Mouse (Mus musculus): ENCODE results near the gene Cd151. TPM values are rescaled to one million over a fixed set of nuclear protein-coding genes. Genes with fewer than 3 reads are reported as not detected.

The Cd151 gene
- total RNA-seq, 2 experiments from 2014 or later: 21.4 to 21.5 TPM

DNA sequence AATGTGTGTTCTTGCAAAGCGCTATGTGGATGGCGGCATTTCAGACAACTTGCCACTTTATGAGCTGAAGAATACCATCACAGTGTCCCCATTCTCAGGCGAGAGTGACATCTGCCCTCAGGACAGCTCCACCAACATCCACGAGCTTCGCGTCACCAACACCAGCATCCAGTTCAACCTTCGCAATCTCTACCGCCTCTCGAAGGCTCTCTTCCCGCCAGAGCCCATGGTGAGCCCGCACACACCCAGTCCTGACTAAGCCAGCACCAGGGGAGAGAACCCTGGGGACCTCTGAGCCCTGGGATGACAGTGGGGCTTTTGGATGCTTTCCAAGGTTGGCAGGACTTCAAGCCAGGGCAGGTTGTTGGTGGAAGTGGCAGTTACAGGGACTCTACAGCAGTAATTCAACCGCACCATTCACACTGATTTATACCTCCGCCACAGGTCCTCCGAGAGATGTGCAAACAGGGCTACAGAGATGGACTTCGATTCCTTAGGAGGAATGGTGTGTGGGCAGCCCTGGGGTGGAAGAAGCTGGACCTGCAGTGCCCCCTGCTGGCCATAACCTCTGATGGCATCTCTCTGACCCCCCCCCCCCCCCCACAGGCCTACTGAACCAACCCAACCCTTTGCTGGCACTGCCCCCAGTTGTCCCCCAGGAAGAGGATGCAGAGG, 9.1 kb upstream of the Cd151 start:
- no peak for DNase-seq

DNA sequence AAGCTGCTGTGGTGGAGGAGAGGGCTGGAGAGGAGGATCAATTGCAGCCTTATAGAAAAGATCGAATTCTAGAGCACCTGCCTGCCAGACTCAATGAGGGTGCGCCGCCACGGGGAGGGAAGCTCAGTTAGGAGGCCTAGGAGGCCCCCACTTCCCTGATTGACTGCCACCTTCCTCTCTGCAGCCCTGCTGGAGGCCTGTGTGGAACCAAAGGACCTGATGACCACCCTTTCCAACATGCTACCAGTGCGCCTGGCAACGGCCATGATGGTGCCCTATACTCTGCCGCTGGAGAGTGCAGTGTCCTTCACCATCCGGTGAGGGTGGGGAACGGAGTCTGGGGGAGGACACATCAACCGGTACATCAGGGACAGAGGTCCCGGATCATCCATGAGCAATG, 8.5 kb upstream of the Cd151 start:
- DNase-seq: no peak

DNA sequence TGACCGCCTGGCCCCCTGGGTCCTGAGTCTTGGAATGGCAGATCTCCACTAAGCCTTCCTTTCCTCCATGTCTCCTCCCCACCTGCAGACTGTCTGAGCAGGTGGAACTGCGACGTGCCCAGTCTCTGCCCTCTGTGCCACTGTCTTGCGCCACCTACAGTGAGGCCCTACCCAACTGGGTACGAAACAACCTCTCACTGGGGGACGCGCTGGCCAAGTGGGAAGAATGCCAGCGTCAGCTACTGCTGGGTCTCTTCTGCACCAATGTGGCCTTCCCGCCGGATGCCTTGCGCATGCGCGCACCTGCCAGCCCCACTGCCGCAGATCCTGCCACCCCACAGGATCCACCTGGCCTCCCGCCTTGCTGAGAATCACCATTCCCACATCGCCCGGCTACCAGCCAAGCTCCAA, 7.9 kb upstream of the Cd151 start:
- DNase-seq: no peak

DNA sequence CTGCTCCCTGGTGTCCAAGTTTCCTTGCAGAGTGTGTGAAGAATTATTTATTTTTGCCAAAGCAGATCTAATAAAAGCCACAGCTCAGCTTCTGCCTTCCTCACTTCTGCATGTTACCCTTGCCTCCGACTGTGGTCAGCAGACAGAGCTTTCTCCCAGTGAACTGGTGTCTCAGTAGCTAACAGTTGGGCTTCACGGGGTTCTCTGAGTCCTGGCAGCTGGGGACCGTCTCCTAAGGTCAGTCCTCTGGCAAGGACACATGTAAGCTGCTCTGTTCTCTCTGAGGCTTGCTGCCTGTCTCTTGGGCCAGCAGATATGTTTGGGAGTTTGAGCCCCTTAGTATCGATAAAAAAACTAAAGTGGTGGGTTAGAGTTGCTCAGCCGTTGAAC, 7.2 kb upstream of the Cd151 start:
- no peak for DNase-seq

DNA sequence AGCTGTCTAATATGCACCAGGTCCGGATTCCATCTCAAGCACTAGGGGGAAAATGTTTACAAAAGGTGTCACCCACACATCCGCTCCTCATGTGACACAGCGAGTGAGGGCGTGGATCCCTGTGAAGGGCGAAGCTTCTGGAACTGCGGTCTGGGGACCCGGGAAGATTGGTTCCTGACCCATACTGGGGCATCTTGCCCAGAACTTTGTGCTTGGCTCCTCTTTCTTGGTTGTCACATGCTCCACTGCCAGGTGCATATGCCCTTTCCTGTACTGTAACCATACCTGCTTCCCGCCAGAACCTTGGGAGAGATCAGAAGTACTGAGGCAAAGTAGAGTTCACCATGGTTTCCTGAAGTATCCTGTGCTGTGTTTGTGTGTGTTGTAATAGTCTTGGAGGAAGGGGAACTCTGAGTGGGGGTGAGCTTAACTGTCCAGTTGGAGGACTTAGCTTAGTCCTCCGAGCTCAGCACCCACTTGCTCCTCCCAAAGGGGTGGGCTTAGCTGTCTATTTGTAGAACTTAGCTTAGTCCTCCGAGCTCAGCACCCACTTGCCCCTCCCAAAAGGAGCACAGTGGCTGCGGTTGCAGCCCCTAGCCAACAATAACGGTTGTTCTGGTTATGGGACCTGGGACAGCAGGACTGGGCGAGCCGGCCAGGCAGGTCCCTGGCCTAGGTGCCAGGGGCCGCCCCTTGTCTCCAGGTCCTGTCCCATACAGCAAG, 6.6 kb upstream of the Cd151 start, which contains the start of gene Cracr2b:
Gene Cracr2b, plus strand, starts transcription at position 704 of the 723 bp plus-strand sequence.
- no peak for DNase-seq

DNA sequence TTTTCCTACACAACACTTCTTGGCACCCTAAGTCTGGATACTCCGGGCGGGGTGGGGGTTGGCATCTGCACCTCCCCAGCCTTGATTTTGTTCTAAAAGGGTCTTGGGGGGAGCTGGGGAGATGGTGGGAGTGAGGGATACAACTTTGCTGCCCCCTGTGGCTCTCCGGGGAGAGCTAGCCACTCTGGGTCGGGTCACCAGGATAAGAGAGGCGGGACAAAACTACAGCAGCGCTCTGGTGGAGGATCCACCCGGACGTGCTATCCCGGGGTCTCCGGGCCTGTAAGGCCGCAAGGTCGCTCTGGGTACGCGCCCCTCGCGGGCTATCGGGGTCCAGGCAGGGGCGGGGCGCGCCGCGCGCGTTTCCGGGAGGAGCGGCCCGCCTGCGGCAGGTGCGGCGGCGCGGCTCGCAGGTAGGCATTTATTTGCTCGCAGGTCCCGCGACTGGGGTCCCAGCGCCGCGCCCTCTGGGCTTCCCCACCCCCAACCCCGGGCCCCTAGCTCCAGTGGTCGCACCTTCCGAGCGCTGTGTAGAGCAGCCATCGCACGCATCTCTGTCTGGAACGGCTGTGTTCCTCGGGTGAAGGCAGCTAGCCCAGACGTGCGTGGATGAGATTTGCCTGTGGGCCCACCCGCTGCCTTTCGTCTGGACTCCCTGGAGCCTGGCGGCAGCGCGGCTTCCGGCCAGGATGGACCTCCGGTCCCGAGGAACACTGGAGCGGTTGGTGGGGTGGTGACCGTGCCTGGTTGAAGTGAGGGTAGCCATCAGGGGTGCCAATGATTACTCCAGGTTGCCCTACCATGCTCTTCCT, 5.5 kb upstream of the Cd151 start:
- DNase-seq: no peak

DNA sequence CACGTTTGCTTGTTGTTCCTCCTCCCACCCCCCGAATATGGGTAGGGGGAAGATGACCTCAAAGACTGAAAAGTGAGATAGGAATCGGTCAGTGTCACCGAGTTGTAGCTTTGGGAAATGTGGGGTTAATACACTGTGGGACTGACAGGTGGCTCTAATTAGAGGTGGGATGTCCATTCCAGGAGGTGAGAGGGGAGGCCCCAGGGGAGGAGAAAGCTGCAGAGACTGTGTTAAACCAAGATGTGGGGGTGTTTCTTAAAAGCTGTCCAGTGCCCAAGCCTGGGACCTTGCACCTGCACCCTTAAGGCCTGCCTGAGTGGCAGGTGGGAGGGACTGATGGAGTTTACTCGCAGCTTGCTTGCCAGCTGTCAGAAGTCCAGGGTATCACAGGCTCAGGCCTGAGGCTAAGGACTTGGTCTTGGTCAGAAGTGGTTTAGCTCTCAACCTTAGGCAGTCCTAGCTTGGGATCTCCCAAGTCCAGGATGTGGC, 4.8 kb upstream of the Cd151 start:
- no peak for DNase-seq

DNA sequence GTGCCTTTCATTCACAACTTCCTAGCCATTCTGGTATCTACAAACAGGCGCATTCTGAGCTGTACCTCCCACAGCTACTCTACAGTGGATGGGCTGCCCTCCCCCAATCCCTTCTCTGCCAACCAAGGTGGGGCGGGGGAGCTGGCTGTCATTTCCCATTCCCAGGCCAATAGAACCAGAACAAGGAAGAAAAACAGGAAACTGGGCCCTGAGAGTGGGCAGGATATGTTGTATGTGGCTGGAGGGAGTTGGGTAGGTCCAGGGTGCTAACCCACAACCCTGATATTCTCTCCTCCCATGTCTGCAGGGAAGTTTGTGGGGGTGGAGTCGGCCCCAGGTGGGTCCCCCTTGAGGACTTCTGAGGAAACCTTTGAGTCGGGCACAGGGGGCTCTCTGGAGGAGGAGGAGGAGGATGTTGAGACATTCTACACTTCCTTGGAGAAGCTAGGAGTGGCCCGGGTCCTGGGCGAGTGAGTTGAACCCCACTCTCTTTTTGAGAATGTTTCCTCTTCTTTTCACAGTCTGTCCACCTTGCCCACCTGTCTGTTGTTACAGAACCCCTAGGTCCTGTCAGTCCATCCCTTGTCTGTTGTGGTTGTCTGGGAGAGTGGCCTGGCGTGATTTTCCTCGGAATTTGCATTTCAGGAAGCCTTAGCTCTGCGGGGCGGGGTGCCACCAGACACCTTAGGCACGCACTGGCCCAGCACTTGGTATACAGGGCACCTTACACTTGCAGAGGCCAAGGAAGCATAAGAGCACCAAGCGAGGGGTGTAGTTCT, 3.2 kb upstream of the Cd151 start:
- no peak for DNase-seq

DNA sequence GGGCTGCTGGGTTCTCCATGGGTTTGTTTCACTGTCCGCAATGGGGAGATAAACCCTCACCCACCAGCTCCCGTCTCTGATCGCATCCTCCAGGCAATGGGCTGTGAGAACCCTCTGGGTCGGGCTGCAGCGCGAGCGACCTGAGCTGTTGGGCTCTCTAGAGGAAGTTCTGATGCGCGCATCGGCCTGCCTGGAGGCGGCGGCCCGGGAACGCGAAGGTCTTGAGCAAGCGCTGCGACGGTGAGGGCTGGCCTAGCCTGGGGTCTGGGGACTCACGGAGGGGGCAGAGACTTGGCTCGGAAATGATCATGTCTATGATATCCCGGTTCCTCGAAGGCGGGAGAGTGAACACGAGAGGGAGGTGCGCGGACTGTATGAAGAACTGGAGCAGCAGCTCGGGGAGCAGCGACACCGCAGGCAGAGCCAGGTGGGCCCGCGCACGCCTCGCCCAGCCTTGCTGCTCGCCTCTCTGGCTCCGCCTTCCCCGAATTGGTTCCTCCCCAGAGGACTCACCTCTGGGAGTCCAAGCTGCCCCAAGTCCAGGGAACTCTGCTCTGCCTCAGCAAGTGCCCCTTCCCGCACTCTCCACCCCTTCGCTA, 2.5 kb upstream of the Cd151 start:
- no peak for DNase-seq

DNA sequence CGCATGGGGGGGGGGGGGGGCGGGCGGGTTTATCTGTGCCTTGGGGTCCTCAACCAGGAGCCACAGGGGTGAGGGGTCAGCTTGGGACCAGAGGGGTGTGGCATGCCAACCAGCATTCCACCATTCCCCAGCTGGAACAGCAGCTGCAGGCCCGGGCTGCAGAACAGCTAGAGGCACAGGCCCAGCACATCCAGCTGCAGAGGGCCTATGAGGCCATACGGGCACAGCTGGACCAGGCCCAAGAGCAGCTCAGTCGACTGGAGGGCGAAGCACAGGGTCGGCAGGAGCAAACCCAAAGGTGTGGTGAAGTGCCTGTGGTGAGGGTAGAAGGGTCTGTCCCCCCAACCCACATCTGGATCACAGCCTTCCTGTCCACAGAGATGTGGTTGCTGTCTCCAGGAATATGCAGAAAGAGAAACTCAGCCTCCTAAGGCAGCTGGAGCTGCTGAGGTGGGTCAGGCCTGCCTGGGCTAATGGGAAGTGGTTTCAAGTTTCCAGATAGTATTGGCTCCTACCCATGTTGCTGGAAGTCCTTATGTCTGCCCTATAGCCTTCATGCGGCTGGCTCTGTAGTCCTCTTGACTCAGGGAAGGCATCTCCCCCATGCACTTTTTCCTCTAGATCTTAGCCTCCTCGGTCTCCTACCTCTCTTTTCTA, 1.7 kb upstream of the Cd151 start:
- DNase-seq: no peak

DNA sequence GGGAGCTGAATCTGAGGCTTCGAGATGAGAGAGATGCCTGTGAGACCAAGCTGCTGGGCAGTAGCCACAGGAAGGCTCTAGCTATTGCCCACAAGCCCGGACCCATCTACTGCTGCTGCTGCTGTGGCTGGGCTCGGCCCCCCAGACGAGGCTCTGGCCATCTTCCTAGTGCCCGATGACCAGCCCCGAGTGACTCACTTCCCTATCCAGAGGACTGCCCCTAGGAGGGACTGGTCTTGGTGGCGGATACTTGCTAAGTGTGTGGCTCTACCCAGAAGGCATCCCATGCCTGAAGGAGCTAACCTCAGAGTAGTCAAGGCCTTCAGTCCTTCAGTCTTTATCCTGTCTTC, 1.2 kb upstream of the Cd151 start:
- no peak for DNase-seq

DNA sequence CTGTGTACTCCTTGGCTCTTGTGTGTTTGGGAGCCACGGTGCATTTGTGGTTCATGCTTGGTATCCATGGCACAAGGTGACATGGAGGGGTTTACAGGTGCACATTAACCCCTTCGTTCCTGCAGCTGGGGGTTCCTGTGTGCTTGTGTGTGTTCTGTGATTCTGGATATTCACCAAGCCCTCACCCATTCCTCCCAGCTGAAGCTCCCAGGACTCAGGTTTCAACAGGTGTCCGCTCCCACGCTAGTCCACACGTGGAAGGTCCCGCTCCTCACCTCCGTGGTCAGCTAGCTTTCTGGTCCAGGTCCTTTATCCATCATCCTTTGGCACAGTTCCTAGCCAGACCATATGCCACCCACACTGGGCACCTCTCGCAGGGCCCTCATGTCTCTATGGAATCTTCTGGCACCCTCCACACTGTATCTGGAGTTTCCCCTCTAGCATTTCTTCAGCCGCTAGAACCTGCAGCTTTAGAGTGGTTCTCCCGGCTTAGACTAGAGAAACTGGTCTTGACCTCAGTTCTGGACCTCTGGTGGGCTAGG, 514 bp upstream of the Cd151 start:
- no peak for DNase-seq

DNA sequence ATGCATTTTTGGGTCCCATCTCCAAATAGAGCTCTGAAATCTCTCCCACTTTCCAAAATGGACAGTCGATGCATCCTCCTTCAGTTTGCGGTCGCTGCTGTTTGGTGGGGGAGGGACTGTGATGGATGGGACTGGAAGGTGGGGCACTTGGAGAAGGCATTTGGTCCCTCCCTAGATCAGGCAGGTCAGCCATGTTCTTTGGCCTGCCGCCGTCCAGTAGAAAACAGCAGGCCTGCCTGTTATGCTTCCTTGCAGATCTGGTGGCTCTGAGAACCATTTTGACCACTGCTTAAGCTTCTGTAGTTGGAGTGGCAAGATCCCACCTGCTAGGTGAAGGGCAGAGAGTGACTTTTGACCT, 951 bp downstream of the Cd151 start:
- no peak for DNase-seq

DNA sequence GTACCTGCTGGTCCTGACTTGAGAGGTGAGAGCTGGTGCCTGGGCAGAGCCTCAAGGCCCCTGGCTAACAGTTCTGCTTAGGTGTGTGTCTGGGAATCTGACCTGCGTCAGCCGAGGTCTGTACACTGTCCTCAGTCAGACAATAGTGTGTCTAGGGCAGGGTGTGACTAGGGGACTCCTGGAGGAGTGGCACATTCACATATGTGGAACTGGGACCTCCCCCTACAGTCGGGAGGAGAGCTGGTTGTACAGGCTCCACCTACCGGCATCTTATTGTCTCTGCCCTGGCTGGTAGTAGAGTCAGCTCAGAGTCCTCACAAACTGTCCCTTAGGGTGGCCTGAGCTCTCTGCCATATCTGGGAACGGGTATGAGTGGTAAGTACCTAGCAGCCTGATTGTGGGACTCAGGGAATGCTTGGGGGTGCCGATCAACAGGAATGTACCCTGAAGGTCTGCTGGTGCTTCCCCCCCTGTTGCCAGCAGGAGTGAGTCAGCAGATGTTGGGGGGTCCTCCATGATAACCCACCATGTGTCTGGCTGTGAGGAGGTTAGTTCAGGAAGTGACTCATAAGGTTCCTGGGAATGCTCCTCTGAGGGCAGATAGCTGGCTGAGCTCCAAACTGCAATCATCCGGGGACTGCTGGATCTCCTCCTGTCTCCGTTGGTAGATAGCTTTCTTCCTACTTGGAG, 1.5 kb downstream of the Cd151 start:
- peak in 1 of 2 experiments; percentile 57 for DNase-seq

DNA sequence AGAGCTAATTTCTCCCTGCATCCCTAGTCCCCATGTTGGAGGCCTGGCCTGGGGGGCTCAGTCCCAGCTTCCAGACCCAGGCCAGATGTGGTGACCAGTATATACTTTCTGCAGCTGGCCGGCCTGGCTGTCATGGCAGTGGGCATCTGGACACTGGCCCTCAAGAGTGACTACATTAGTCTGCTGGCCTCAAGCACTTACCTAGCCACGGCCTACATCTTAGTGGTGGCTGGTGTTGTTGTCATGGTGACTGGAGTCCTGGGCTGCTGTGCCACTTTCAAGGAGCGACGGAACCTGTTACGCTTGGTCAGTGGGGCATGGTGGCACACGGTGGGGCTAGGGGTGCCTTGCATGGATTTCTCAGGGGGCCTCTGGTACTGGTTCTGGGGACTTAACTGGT, 2.2 kb downstream of the Cd151 start:
- no peak for DNase-seq

DNA sequence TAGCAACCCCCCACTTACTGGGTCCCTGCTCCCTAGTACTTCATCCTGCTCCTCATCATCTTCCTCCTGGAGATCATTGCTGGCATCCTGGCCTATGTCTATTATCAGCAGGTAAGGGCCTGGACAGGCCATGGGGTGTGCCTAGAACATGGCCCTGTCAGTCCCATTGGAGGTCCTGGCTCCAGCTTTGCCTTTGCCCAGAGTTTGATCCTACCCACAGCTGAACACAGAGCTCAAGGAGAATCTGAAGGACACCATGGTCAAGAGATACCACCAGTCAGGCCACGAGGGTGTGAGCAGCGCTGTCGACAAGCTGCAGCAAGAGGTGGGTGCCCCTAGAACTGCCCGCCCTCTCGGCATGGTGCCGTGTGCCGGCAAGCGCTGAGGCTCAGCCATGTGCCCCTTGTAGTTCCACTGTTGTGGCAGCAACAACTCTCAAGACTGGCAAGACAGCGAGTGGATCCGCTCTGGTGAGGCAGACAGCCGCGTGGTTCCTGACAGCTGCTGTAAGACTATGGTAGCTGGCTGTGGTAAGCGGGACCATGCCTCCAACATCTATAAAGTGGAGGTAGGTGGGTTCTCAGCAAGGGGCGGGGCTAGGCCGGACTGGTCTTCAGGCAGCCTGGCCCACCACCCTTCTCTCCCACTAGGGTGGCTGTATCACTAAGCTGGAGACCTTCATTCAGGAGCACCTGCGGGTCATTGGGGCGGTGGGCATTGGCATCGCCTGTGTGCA, 2.9 kb downstream of the Cd151 start:
- DNase-seq: no peak

DNA sequence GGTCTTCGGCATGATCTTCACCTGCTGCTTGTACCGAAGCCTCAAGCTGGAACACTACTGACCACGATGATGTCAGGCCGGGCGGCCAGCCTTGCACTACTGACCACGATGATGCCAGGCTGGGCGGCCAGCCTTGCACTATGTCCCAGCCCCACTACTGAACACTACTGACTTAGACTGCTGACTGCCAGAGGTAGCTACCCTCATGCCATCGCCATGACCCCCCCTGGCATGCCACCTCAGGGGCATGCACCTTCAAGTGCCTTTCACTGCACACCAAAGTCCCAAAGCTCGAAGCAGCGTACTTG, 3.4 kb downstream of the Cd151 start:
- no peak for DNase-seq

DNA sequence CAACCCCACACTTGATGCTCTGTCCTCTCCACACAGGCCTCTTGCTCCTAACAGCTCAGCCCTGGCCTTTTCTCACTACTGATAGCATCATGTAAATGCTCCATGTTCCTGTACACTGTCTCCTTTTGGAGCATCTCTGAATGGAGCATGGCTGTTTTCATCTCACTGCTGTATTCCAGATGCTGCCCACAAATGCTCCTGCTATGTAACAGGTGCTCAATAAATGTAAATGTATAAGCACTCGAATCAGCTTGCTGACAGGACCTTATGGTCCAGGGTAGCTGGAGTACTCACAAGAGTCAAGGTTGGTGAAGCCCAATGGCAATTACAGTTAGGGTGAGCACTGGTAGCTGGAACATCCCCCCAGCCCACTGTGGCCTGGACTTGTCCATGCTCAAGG, 4.0 kb downstream of the Cd151 start:
- no peak for DNase-seq

DNA sequence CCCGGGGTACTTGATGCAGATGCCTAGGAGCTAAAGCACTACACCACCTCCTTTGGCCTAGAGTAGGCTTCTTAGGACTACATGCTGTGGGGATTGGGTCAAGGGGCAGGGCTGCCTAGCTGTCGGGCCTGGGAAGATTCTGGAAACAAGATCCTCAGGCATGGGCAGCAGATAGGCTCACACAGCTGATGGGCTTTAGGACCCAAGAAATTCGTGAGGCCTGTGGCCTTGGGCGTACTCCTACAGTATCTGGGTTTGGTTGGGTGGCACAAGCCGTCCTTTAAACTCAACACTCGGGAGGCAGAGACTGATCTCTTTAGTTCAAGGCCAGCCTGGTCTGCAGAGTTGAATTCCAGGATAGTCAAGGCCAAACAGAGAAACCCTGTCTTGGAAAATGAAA, 5.0 kb downstream of the Cd151 start:
- DNase-seq: no peak

DNA sequence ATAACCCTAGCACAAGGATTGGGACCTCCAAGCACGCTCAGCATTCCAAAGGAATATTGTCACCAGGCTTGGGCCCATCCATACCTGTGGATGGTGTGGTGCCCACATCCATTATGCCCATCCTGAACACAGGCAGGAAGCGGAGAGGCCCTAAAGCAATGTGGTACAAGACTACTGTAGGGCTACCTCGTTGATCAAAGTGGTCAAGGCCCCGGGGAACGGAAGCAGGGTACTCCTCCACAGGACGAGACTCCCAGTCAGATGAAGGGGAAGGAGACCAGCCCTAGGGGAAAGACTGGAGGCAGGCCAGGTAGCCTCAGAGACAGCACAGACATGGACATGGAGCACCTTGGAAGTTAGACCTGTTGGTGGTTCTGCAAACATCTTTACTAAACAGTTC, 5.6 kb downstream of the Cd151 start:
- DNase-seq: no peak
